Mouse (Mus musculus): Measurements from ENCODE around the gene Zfp90.

Zfp90 gene

GRCm38 (mm10) chr8:106432954-106433570 is 17.9 kb downstream of the Zfp90 start:
- DNase-seq (ENCODE audit: low read depth, low spot score), result peak; percentile 60

GRCm38 (mm10) chr8:106433667-106434066 is 18.5 kb downstream of the Zfp90 start:
- DNase-seq (ENCODE audit: low read depth, low spot score), result no peak

- DNase-seq (ENCODE audit: low read depth, low spot score), result no peak
These were observed 22.7 kb downstream of the Zfp90 start for GRCm38 (mm10) chr8:106437781-106438180.

GRCm38 (mm10) chr8:106440146-106440545 is 25.0 kb downstream of the Zfp90 start:
- no peak for DNase-seq (ENCODE audit: low read depth, low spot score)

GRCm38 (mm10) chr8:106442740-106443139 is 27.6 kb downstream of the Zfp90 start:
- DNase-seq (ENCODE audit: low read depth, low spot score), result no peak

- DNase-seq (ENCODE audit: low read depth, low spot score), result no peak
These were observed 36.4 kb downstream of the Zfp90 start for GRCm38 (mm10) chr8:106451301-106452085.

- no peak for DNase-seq (ENCODE audit: low read depth, low spot score)
These were observed 37.8 kb downstream of the Zfp90 start for GRCm38 (mm10) chr8:106452701-106453481.

GRCm38 (mm10) chr8:106454036-106454435 is 38.9 kb downstream of the Zfp90 start:
- DNase-seq (ENCODE audit: low read depth, low spot score), result no peak

- DNase-seq (ENCODE audit: low read depth, low spot score), result no peak
These were observed 47.0 kb downstream of the Zfp90 start for GRCm38 (mm10) chr8:106462131-106462530.

GRCm38 (mm10) chr8:106463795-106464194 is 48.7 kb downstream of the Zfp90 start:
- no peak for DNase-seq (ENCODE audit: low read depth, low spot score)

- DNase-seq (ENCODE audit: low read depth, low spot score), result no peak
These were observed 54.4 kb downstream of the Zfp90 start for GRCm38 (mm10) chr8:106469485-106469884.

- no peak for DNase-seq (ENCODE audit: low read depth, low spot score)
These were observed 58.9 kb downstream of the Zfp90 start for GRCm38 (mm10) chr8:106474001-106474400.
